Mouse (Mus musculus): Measurements from ENCODE around the gene Gga1.

Gga1 gene

DNA sequence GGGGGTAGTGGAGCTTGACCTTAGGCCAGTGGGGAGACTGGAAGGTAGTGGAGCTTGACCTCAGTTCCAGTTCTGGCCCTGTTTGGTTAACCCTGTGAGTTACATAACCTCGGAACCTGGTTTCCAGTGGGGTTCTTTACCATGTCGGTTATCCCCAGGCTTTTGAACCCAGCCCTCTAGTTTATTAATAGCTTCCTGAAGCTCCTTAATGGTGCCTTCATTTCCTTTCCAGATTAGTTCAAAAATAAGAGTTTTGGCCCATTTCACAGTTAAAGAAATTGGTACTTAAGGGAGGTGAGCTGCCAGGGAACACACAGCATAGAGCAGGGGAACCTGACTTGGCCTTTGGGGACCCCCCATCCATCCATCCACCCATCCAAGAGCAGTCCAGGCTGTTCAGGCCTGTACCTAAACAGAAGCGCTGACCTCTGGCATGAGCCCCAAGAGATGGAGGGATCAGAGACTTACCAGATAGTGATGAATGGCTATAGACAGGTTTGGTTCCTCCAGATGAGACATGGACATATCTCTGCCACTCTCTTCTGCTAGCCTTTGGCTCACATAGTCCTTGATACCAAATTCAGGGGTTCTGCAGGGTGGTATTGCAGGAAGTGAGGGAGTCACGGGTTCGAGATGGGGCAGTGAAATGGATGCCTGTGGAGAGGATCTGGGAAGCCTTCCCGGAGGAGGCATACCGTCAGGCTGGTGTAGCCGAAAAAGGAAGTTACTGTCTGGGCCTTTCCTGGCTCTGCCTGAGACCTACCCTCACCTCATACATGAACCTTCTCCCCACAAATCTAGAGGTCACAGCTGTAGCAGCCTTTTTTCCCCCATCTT lies 38.1 kb downstream of the Gga1 start:
- DNase-seq: no peak

DNA sequence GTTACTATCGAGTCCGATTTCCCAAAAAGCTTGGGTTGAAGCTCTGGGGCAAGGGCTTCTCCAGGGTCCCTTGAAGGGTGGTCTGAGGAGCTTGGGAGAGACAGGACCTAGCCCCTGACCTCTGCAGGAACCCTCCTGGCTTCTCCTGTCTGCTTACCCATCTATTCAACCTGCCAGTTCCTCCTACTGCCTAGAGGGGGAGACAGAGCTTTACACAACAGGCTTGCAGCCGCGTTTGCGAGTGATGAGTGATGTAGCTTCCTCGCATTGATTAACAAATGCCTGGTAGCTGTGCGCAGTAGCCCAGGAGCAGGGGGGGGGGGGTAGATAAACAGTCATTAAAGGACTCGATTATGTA lies 38.6 kb downstream of the Gga1 start:
- peak; percentile 59 for DNase-seq

DNA sequence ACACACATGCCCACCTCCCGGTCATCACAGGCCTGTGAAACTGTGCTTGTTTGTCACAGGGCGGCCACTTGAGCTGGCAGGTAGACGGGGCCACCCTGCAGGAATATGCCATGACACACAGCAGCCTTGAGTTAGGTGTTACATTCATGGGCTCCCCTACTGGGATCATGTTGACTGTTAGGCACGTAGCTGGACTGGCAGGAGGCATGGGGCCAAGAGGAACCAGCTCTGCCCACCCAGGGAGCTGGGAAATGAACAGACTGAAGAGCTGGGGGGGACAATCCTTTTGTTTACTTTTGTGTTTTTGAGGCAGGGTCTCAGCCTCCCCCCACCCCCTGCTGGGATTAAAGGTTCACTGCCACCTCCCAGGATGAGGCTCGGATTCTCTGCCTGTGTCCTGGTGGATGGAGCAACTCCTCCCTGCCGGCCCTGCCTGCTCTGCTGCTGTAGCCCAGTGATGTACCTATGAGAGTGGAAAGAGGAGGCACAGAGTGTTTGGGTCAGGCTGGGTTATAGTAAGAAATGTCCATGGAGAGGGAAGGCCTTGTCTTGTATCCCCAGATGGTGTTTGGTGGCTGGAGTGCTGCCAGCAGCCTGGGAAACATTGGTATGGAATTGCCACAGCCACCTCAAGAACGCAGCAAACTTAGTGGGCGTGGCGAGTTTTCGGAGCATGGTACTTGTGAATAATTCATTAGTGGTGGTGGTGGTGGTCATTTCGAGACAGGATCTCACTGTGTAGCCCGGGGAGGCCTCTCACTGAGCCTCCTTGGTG lies 39.2 kb downstream of the Gga1 start:
- peak; percentile 56 for DNase-seq

DNA sequence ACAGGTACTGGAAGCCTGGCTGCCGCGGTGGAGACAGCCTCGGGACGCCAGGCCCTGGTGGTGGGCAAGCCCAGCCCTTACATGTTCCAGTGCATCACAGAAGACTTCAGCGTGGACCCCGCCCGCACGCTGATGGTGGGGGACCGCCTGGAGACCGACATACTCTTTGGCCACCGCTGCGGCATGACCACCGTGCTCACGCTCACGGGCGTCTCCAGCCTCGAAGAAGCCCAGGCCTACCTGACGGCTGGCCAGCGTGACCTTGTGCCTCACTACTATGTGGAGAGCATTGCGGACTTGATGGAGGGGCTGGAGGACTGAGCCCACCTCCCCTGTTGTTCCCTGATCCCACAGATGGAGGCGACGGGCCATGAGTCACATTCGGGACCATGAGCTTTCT lies 41.1 kb downstream of the Gga1 start:
- no peak for DNase-seq

DNA sequence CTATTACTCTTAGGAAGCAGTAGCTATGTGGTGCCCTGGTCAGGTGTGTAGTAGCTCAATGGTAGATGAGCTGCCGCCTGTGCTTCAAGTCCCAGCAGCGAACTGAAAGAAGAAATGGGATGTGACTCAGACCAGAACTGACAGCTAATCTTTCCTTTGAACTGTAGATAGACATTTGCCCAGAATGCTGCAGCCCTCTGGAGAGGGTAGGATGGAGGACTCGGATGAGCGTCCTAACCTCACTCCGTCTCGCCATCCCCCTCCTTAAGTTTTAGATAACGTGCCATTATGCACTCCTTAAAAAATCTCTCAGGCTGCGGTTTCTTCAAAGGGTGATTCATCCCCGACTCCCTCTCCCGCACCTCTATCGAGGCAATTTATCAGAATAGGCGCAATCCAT lies 42.9 kb downstream of the Gga1 start:
- no peak for DNase-seq

DNA sequence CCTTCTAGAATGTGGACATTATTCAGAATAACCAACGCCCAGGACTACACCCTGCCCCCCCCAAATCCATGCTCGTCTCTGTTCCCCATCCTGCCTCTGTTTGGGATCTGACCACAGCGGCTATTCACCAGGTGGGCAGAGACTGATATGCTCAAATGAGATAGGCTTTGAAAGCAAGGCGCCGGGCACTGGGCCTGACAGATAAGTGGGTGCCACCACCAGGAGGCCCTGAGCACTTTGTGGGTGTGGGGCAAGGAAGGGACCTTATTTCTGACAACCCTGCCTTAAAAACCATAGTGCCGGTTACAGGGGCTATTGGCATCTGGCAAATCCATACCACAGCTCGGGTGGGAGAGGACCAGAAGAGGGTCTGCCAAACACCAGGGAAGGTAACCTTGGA lies 45.7 kb downstream of the Gga1 start:
- DNase-seq: no peak

DNA sequence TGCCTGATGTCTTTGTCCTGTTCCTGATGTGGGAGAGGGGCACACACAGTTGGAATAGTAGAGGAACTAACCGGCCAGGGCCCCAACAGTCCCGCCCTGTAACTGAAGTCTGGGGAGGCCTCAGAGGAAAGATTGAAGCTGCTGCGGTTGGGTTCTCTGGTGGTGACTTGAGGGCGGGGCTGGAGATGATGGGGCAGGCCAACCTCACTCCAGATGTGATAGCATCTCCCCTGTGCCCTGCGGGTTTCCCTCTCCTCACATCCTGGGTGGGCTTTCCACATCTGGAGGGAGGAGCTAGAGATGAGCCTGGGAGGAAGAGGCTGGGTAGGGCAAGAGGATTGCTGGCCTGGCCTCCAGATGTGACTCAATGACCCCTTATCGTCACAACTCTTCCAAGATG lies 46.6 kb downstream of the Gga1 start:
- no peak for DNase-seq

DNA sequence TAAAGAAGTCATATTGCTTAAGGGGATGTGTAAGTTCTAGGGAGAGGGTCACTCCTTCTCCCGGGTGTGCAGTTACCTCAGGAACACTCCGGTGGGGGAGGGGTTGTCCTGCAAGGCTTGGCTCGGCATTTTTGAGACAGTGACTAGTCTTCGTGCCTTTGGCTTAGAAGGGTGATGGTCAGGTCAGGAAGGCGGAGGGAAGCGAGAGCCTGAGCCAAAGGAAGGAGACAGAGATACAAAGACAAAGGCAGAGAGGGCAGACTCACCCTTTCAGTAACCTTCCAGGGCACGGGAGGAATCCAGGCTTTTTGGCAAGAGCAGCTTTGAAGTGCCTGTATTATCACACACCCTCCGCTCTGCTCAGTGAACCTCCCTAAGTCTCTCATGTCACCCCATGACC lies 48.1 kb downstream of the Gga1 start:
- DNase-seq: no peak

DNA sequence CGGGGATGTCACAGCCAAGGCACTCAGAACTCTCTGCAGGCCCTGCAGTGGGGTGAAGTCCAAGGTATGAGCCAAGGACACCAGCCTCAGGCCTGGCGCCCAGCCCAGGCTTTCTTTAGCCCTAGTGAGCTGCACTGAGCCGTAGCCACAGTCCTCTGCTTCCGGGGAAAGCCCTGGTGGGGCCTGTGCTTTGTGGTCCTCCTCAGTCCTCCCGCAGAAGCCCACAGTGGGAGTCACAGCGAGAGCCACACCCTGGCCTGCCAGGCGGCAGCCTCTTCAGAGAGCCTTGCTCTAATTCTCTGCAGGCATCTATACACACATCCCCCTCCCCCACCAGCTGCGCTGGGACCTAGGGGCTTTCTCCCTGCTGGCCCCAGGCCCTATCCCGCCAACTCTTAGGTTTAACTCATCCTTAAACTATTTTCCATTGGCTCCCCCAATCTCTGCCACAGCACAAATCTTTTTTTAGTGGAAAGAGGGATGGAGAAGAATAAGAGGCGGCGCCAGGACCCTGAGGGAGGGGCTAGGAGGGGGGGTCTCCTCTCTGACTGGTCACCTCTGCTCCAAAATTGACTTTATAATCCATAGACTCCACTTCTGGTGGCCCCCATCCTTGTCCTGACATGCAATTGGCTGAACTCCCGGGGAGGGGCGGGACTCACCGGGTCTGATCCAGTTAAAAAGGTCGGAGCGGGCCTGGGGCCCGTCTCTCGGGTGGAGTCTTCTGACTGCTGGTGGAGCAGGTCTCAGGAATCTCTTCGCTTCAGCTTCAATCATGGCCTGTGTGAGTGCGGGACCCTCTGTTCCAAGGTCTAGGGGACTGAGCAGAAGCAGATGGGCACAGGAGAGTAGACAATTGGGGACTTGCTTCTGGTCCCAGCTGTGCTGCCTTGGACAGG lies 49.3 kb downstream of the Gga1 start, which contains the start of gene Lgals1:
Gene Lgals1, plus strand, starts transcription at position 705 of the 899 bp plus-strand sequence.
- DNase-seq: peak; percentile 58

DNA sequence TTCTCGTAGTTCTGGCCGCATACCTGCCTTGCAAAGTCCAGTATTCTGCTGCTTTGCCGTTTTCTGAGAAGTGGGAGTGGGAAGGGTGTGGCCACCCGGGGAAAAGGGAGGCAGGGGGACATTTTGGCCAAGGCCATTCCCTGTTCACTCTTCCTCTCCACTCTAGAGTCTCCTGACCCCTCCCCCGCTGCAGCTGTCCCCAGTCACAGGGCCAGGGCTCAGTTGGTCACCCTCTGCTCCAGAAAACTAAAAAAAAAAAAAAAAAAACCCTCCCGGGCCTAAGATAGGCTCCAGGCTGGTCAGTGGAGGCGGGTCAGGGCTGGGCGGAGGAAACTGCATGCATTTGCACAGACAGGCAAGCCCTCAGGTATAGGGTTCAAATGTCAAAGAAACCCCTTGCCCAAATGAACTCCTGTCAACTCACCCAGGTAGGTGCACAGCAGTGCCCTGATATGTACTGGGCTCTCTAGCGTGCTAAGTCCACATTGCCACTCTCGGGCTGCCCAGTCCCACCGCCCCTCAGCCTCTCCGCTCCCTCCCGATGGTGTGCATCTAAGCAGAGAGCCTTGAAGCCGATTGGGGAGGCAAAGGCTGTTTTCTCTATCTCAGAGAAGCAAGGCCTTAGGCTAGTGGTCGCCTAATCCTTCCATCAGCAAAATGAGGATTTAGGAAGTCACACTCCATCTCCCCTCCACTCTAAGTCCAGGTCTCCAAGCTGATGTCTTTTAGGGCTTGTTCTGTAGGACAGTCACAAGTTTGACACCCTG lies 50.2 kb downstream of the Gga1 start:
- DNase-seq: no peak

DNA sequence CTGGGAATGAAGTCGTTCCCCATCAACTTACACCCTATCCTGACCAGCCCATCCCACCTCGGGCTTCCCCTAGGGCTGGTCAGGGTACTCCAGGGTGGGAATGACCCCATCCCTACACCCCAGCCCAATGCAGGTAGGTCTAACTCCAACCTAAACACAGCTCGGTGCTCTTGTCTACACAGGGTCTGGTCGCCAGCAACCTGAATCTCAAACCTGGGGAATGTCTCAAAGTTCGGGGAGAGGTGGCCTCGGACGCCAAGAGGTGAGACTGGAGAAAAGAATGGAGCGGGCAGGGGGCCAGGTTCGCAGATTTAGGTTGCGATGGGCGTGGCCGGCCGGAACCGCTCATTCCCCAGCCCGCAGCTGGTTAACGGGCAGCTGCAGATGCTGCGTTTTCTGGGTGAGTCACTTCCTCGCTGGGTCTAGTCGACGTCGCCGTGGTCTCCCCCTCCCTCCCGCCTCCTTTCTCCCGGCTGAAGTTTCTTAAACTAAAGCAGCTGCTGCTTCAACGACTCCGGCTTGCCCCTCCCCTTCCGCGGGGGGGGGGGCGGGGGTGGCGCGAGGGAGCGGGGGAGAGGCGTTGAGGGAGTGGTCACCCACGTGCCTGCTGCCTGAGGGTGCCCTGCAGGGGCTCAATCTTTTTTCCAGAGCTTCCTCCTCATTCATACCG lies 50.9 kb downstream of the Gga1 start:
- DNase-seq: peak; percentile 46

DNA sequence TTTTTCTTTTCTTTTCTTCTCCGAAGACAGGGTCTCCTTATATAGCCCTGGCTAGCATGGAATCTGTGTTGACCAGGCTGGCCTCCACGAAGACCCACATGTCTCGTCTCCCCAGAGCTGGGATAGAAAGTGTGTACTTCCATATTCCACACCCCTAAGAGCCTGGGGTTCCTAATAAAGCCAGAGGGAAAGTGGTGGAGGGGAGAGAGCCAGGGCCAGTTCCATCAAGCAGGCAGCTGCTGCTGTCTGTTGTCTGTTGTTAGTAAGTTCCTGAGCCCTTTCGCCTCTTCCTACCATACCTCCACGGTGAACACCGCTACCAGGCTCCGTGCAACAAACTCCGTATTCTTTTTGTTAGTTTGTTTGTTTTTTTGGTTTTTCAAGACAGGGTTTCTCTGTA lies 51.5 kb downstream of the Gga1 start:
- DNase-seq: no peak

DNA sequence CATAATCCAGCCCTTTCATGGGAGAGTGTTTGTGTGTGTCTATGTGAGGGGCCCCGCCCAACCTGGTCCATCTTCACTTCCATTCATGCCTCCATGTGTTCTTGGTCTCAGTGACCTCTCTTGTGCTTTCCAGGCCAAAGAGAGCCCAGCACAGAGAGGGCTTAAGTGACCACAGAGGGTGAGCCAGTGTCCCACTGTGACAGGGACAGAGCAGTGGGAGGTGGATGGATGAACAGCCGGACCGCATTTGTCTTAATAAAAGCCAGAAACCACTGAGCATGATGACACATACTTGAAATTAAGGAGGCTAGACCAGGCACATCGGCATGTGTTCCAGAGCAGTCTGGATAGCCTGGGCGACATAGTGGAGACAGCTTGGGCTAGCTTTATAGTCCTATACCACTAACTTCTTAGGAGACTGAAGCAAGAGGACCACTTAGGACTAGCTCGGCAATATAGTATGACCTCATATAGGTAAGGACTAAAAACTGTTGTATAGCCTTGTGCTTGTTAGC lies 53.3 kb downstream of the Gga1 start:
- DNase-seq: no peak

DNA sequence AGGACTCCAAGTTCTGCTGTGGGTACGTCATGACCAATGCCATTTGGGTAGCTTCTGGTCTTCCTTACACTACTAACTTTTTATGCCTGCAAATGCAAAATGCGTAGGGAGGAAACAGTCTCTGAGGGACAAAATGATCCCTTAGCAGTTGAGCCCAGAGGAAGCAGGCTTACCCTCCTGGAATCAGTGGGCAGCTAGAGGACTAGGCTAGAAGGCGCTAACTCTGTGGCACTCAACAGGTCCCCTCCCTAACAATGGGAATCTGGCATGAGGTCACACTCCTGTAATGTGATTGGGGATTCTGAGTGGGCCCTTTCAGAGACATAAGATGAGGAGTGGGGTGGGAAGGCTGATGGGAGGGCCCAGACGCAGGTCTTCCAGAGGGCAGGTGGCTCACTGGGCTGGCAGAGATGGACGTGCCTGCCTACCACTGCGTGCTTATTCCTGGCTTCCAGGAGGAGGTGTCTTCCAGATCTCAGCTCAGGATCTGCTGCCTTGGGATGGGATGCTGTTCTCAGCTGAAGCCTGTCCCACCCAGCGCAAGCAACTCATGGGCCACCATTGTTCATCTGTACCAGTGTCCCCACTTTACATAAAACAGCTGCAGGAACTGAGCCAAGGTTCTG lies 53.9 kb downstream of the Gga1 start:
- no peak for DNase-seq

DNA sequence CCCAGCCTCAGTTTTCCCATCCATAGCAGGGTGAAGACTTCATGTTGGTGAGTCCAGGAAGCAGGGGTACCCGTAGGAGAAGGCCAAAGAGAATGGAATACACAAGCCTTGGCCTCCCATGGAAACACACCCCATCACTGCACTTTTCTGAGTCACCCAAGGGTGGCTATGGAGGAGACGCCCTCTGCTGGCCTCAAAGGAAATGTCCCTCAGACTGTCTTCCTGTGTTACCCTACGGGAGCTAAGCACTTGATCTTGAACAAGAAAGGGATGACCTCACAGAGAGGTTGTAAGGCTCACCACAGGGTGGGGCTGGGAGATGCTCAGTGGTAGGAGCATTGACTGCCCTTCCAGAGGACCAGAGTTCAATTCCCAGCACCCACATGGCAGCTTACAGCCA lies 54.6 kb downstream of the Gga1 start:
- DNase-seq: no peak

DNA sequence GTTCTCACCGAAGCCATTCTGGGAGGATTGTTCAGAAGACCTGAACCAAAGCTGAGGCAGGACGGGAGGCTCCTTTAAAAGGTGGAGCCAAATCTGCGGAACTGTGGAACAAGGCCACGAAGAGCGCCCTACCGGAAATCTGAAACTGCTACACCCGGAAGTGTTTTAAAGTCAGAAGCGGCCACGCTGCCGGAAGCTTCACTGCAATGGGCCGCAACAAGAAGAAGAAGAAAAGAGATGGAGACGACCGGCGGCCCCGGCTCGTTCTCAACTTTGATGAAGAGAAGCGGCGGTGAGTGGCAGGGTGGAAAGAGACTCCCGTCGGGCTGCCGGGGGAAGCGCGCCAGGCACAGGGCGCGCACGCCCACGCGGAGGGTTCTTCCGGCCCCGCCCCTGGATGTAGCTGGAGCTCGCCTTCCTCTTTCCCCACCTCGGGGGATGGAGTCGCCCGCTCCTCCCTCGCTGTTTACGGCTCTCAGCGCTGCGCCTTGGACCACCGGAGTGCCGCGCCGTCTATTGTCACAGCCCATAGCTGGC lies 57.9 kb downstream of the Gga1 start, which contains the start of gene Nol12:
Gene Nol12, plus strand, starts transcription at position 150 of the 537 bp plus-strand sequence.
- peak; percentile 79 for DNase-seq

DNA sequence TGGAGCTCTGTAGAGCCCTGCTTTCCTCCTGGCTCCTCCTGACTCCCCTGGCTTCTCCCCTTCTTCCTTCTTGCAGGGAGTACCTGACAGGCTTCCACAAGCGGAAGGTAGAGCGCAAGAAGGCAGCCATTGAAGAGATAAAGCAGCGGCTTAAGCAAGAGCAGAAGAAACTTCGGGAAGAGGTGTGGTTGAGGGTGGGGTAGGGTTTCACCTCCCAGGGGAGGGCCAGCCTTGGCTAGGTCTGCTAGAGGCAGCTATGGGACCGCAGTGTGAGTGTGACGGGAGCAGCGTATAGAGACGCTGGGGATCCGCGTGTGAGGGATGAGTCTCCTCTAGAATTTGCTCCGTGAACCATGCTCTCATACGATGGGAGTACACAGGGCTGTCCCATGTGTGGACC lies 59.4 kb downstream of the Gga1 start:
- DNase-seq: no peak

DNA sequence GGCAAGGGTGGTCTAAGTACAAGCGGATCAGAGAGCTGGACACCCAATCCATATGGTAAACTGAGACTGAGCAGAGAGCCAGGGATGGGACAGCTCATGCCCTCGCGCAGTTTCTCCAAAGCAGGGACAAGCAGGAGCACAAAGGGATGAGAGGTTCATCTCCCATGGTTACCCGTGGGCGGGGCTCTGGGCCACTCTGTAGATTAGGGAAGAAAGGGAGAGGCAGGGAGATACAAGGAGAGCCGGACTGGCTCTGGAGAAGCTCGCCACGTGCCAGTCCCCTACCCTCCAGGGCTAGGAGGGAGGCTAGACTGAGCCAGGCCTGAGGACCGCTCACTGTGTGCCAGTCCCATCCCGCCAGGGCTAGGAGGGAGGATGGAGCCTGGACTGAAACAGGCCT lies 60.3 kb downstream of the Gga1 start:
- DNase-seq: no peak

DNA sequence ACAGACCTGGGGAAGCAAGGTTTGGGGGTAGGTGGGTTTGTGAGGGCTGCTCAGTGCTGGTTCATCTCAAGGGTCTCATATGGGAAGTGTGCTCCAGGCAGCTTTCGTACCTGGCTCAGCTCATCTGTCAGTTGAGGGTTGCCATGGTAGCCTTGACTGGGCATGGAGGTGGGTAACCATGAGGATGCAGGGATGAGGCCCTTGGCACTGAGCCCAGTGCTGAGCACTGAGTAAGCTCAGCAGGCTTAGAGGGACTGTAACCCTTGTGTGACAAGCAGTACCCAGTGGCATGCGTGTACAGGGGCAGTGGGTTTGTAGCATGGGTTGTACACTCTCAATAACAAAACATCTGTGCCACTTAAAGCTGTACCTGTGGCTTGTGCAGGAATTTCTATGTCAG lies 61.0 kb downstream of the Gga1 start:
- no peak for DNase-seq

DNA sequence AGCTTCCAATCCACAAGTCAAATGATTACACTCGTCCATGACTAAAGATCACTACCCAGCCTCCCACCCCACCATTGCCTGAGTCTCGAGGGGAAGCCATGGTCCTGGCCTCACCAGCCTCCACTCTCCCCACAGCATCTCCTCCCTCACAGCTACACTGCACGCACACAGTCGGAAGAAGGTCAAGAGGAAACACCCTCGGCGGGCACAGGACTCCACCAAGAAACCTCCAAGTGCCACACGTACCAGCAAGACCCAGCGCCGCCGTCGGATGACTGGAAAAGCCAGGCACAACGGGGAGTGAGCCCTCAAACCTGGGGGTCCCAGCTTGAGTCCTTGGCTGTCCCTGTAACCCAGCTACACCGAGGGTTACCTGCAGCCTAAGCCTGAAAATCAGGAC lies 63.3 kb downstream of the Gga1 start:
- no peak for DNase-seq

DNA sequence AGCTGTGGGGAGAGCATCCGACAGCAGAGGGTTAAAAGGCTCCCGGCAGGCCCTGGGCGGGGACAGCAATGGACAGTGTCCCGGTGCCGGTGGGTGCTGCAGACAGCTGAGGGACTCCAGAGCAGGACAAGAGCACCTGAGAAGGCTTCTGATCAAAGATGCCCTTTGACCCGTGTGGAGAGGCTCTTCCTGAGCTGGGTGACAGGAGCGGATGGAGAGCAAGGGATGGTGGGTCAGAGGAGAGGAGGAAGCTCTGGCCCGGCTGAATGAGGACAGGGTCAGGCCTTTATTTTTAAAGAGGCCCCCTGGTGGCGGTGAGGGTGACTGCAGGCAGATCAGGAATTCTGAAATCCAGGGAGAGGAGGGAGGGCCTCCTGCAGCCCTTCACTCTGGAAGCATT lies 65.7 kb downstream of the Gga1 start:
- DNase-seq: peak; percentile 79

Data from right cerebral cortex, postnatal 4 days (tissue).